Mouse (Mus musculus): ENCODE data around the gene Ctrb1. TPM values are rescaled to one million over a fixed set of nuclear protein-coding genes. Genes with fewer than 3 reads are reported as not detected.

Gene Ctrb1
- polyA plus RNA-seq, 1 experiment from 2014 or later, result 0.13 TPM

DNA sequence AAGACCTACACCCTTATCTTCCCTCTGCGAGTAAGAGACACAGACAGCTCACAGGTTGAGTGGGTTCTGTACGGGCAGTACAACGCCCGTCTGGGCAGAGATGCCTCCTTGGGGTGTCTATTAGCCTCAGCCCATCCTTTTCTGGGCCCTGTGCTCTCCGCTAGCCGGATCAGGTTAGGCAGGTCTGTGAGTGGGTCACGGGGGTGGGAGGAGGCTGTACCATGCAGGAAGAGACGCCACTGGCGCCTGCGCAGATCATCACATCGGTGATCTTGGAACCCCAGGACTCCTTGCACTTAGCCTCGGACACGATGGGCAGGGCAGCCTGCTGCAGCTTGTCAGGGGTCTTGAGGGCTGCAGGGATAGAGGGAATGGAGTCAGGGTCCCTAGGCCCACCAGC is 3.9 kb downstream of the Ctrb1 start:
- no peak overlapping the region for H3K4me3 ChIP-seq (ENCODE audit: low read depth, low read length)
- 74% methylated on average over 13 of the region's 13 CpGs for WGBS (ENCODE audit: insufficient replicate concordance)
- no peaks in the 10 kb centered on the region for H3K4me1 ChIP-seq (ENCODE audit: insufficient read depth)
- no peak overlapping the region for H3K9ac ChIP-seq (replicated peaks)
- no peak for DNase-seq
- no peak overlapping the region for H3K27ac ChIP-seq (ENCODE audit: low read depth)
- no peak for ATAC-seq
- H3K4me2 ChIP-seq (ENCODE audit: low read depth, low read length), result no peak overlapping the region
- no peaks in the 10 kb centered on the region for H3K9me3 ChIP-seq (ENCODE audit: low read length)
- no peaks in the 10 kb centered on the region for H3K27me3 ChIP-seq (ENCODE audit: insufficient read depth, low read length)
- TF ChIP-seq CTCF (IDR thresholded peaks at IDR 0.05; ENCODE audit: low read depth), result no peak
- no peak for TF ChIP-seq EP300 (IDR thresholded peaks at IDR 0.05; ENCODE audit: low read depth)
- H3K36me3 ChIP-seq (replicated peaks; ENCODE audit: insufficient read depth, low read length), result no peaks in the 10 kb centered on the region

DNA sequence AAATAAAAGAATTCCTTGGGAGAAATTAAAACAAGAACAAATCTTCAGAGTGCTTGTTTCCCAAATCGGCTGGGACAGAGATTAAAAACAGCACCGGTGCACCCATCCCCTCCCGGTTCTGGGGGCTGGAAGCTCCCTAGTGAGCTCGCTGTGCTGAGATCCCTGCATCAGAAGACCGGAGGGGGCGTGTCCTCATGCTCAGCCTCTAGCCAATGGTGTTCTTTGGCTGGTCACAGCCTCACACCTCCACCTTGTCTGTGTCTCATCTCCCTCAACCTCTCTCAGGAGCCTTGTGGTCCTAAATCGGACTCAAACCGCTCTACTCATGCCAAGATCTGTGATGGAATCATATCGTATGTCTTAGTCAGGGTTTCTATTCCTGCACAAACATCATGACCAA is 8.3 kb downstream of the Ctrb1 start:
- Histone ChIP-seq H3K4me2 (ENCODE audit: low read depth, low read length) (no peak overlapping the region), H3K36me3 (replicated peaks; ENCODE audit: insufficient read depth, low read length) (no peaks in the 10 kb centered on the region), H3K4me1 (ENCODE audit: insufficient read depth) (no peaks in the 10 kb centered on the region), H3K4me3 (ENCODE audit: low read depth, low read length) (no peak overlapping the region), H3K9me3 (ENCODE audit: low read length) (no peaks in the 10 kb centered on the region), H3K27me3 (ENCODE audit: insufficient read depth, low read length) (peaks cover 7% of the 10 kb centered on the region; the same call in 1 of the 2 replicates), H3K9ac (replicated peaks) (no peak overlapping the region), H3K27ac (ENCODE audit: low read depth) (no peak overlapping the region)
- DNase-seq (no peak), ATAC-seq (no peak)
- TF ChIP-seq EP300 (IDR thresholded peaks at IDR 0.05; ENCODE audit: low read depth), result no peak
- no peak for TF ChIP-seq CTCF (IDR thresholded peaks at IDR 0.05; ENCODE audit: low read depth)
- 19% methylated on average over 9 of the region's 9 CpGs for WGBS (ENCODE audit: insufficient replicate concordance)

DNA sequence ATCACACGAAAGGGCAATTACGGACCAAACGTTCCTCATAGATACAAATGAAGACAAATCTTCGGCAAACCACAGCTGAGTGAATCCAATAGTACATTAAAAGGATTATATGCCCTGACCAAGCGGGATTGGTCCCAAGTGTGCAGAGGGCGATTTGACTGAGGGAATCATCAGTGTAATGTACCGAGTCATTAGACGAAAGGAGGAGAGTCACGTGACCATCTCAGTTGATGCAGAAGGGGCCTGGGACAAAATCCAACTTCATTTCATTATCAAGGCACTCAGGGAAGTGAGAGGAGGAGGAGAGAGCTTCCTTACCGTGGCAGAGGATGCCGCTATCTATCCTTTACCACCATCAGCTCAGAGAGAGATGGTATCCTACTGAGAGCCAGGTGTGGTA is 9.7 kb downstream of the Ctrb1 start:
- Histone ChIP-seq H3K9ac (replicated peaks) (no peak overlapping the region), H3K4me1 (ENCODE audit: insufficient read depth) (no peaks in the 10 kb centered on the region), H3K4me2 (ENCODE audit: low read depth, low read length) (no peak overlapping the region), H3K4me3 (ENCODE audit: low read depth, low read length) (no peak overlapping the region), H3K27me3 (ENCODE audit: insufficient read depth, low read length) (peaks cover 7% of the 10 kb centered on the region; the same call in 1 of the 2 replicates), H3K36me3 (replicated peaks; ENCODE audit: insufficient read depth, low read length) (no peaks in the 10 kb centered on the region), H3K27ac (ENCODE audit: low read depth) (no peak overlapping the region), H3K9me3 (ENCODE audit: low read length) (peaks cover 3% of the 10 kb centered on the region; the same call in 1 of the 2 replicates)
- DNase-seq (no peak), ATAC-seq (no peak)
- TF ChIP-seq EP300 (IDR thresholded peaks at IDR 0.05; ENCODE audit: low read depth) (no peak), CTCF (IDR thresholded peaks at IDR 0.05; ENCODE audit: low read depth) (no peak)
- 69% methylated on average over 11 of the region's 11 CpGs for WGBS (ENCODE audit: insufficient replicate concordance)

DNA sequence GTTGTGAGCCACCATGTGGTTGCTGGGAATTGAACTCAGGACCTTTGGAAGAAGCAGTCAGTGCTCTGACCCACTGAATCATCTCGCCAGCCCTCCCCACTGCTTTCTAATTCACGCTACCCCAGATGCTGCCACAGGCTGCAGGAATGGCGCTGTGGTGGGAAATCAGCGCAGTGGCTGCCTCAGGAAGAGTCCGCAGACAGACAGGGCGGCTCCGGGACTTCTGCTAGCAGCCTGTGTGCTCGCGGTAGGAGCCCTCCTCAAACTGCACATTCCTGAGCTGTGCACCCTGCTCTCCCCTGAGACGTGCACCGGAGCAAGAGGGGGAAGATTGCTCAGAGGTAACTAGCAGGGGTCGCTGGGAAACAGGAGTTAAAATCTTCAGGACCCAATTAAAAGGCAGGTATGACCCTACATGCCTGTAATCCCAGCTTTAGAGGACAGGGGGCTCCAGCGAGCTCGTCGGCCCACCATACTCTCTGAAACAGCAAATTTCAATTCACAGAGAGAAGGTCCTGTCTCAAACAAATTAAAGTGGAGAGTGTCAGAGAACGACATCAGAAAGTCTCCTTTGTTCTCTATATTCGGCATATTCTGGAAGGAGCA is 10.3 kb downstream of the Ctrb1 start:
- no peaks in the 10 kb centered on the region for H3K4me1 ChIP-seq (ENCODE audit: insufficient read depth)
- H3K27ac ChIP-seq (ENCODE audit: low read depth), result no peak overlapping the region
- H3K27me3 ChIP-seq (ENCODE audit: insufficient read depth, low read length), result peaks cover 7% of the 10 kb centered on the region; the same call in 1 of the 2 replicates
- no peak overlapping the region for H3K4me3 ChIP-seq (ENCODE audit: low read depth, low read length)
- ATAC-seq, result no peak
- 39% methylated on average over 17 of the region's 17 CpGs for WGBS (ENCODE audit: insufficient replicate concordance)
- no peak for DNase-seq
- no peak overlapping the region for H3K4me2 ChIP-seq (ENCODE audit: low read depth, low read length)
- no peak overlapping the region for H3K9ac ChIP-seq (replicated peaks)
- TF ChIP-seq EP300 (IDR thresholded peaks at IDR 0.05; ENCODE audit: low read depth) (no peak), CTCF (IDR thresholded peaks at IDR 0.05; ENCODE audit: low read depth) (peak; percentile 9; the same call in 1 of the 2 replicates)
- H3K9me3 ChIP-seq (ENCODE audit: low read length), result peaks cover 4% of the 10 kb centered on the region; the same call in 1 of the 2 replicates
- no peaks in the 10 kb centered on the region for H3K36me3 ChIP-seq (replicated peaks; ENCODE audit: insufficient read depth, low read length)

GRCm38 (mm10) chr8:111678848-111679247 is 12.0 kb downstream of the Ctrb1 start:
- WGBS (ENCODE audit: insufficient replicate concordance), result 74% methylated on average over 7 of the region's 7 CpGs

GRCm38 (mm10) chr8:111678111-111678510 is 12.7 kb downstream of the Ctrb1 start:
- Histone ChIP-seq H3K36me3 (replicated peaks; ENCODE audit: insufficient read depth, low read length) (no peaks in the 10 kb centered on the region), H3K27ac (ENCODE audit: low read depth) (no peak overlapping the region), H3K9me3 (ENCODE audit: low read length) (peaks cover 4% of the 10 kb centered on the region; the same call in 1 of the 2 replicates), H3K27me3 (ENCODE audit: insufficient read depth, low read length) (peaks cover 7% of the 10 kb centered on the region; the same call in 1 of the 2 replicates), H3K4me2 (ENCODE audit: low read depth, low read length) (no peak overlapping the region), H3K4me1 (ENCODE audit: insufficient read depth) (no peaks in the 10 kb centered on the region), H3K4me3 (ENCODE audit: low read depth, low read length) (no peak overlapping the region), H3K9ac (replicated peaks) (no peak overlapping the region)
- ATAC-seq (peak; percentile 59), DNase-seq (peak; percentile 45)
- WGBS (ENCODE audit: insufficient replicate concordance), result 18% methylated on average over 3 of the region's 3 CpGs
- no peak for TF ChIP-seq EP300 (IDR thresholded peaks at IDR 0.05; ENCODE audit: low read depth)
- peak; percentile 83 for TF ChIP-seq CTCF (IDR thresholded peaks at IDR 0.05; ENCODE audit: low read depth)

More at GRCm38 (mm10) chr8:111678848-111679247, 12.0 kb downstream of the Ctrb1 start:
- ATAC-seq (no peak), DNase-seq (no peak)
- no peaks in the 10 kb centered on the region for H3K4me1 ChIP-seq (ENCODE audit: insufficient read depth)
- H3K36me3 ChIP-seq (replicated peaks; ENCODE audit: insufficient read depth, low read length), result no peaks in the 10 kb centered on the region
- peaks cover 7% of the 10 kb centered on the region; the same call in 1 of the 2 replicates for H3K27me3 ChIP-seq (ENCODE audit: insufficient read depth, low read length)
- no peak overlapping the region for H3K9ac ChIP-seq (replicated peaks)
- no peak overlapping the region for H3K4me3 ChIP-seq (ENCODE audit: low read depth, low read length)
- no peak for TF ChIP-seq CTCF (IDR thresholded peaks at IDR 0.05; ENCODE audit: low read depth)
- TF ChIP-seq EP300 (IDR thresholded peaks at IDR 0.05; ENCODE audit: low read depth), result no peak
- H3K9me3 ChIP-seq (ENCODE audit: low read length), result peaks cover 4% of the 10 kb centered on the region; the same call in 1 of the 2 replicates
- no peak overlapping the region for H3K4me2 ChIP-seq (ENCODE audit: low read depth, low read length)
- no peak overlapping the region for H3K27ac ChIP-seq (ENCODE audit: low read depth)

Measured in liver, postnatal 0 days (tissue).